Mouse (Mus musculus) lung, adult 2 months (tissue): Measurements from ENCODE around the gene Bmpr1a. TPM values are rescaled to one million over a fixed set of nuclear protein-coding genes. Genes with fewer than 3 reads are reported as not detected.

Source experiments
- DNase-seq: peaks from one replicate; pipeline ENCODE4 v3.0.0; 2022
- H3K4me1 ChIP-seq: fragments of 200-500 bp; 2 replicates; pipeline ENCODE4 v1.6.1; 2011; ENCODE audit warnings: low read length; ENCODE audit not compliant: control insufficient read depth, insufficient read depth
- H3K4me3 ChIP-seq: fragments of 200-500 bp; replicated peaks from 2 replicates; pipeline ENCODE3; 2011; ENCODE audit warnings: low read depth, mild to moderate bottlenecking, control low read depth, low read length; ENCODE audit errors: extremely low read depth
- CTCF ChIP-seq: fragments of 200-500 bp; IDR thresholded peaks from 2 replicates; pipeline ENCODE4 v1.5.1; 2011; ENCODE audit warnings: mild to moderate bottlenecking, low read length, control low read depth; ENCODE audit not compliant: insufficient read depth
- POLR2A ChIP-seq: fragments of 200-500 bp; IDR thresholded peaks from 2 replicates; pipeline ENCODE4 v1.6.1; 2011; ENCODE audit warnings: low read depth, mild to moderate bottlenecking, control low read depth, low read length, borderline replicate concordance; ENCODE audit errors: extremely low read depth
- WGBS: fragments of 180-500 bp; shearing (Covaris S2); methylation state at CpG from one replicate; pipeline ENCODE4 v1.1.7; 2018; 5-methylcytosine and 5-hydroxymethylcytosine counted together
- polyA plus RNA-seq: library from polyadenylated mRNA; depleted of rRNA; stranded (reverse); fragments of >200 nt; gene quantifications from 2 replicates; pipeline ENCODE4 v1.2.3, GENCODE M21; 2012

Bmpr1a gene
- polyA plus RNA-seq, 1 experiment: 15.3 TPM

DNA sequence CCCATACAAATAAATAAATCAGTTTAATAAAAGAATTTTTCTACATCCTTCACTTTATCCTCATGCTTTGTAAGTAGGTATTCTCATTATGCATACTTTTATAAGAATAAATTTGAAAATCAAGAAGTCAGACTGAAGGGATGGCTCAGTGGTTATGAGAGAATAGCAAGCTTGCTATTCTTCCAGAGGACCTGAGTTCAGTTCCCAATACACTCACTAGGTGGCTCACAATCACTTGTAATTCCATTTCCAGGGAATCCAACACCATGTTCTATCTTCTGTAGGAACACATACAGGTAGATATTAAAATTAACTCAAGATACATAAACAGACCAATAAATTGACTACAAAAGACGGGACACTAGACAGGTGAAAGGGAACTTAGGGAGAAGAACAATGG, 44.3 kb downstream of the Bmpr1a start:
- WGBS: 75% methylated on average over 1 of the region's 1 CpGs
- no peak overlapping the region for H3K4me3 ChIP-seq
- TF ChIP-seq CTCF (peak; percentile 12; the same call in 1 of the 2 replicates), POLR2A (no peak)
- no peak for DNase-seq
- H3K4me1 ChIP-seq: no peaks in the 10 kb centered on the region

DNA sequence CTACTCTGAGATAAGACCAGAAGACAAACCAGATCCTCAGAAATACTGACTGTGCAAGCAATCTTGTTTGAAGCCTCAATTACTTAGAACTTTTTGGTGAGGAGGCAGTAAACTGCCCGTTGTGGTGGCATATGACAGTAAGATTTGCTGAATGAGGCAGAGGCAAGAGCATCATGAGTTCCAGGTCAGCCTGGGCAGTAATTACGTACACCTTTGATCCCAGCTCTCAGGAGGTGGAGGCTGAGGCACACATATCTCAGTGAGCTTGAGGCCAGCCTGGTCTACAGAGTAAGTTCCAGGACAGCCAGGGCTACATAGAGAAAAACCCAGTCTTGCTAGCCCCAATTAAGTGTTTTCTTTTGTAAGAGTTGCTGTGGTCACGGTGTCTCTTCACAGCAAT, 48.9 kb downstream of the Bmpr1a start:
- Histone ChIP-seq H3K4me1 (no peaks in the 10 kb centered on the region; the same call in 1 of the 2 replicates), H3K4me3 (no peak overlapping the region)
- TF ChIP-seq POLR2A: no peak
- TF ChIP-seq CTCF: no peak
- 78% methylated on average over 3 of the region's 3 CpGs for WGBS
- DNase-seq: no peak

DNA sequence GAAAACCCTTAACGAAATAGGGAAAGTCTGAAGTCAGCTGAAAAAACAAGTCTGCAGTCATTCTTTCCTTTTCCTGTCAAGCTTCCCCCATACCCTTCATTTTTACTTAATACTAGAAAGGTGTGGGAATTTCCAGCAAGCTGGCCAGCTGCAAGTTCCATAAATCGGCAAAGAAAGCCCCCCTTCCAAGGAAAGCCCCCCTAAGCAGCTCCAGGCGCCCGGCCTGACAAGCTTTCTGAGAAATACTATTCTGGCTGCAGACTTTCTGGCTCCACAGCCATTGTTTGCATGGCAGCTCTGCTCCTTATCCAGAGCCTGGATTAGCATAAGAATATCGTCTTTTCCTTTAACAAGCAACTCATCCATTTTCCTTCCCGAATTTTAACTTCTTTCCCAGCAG, 49.5 kb downstream of the Bmpr1a start:
- TF ChIP-seq CTCF: no peak
- TF ChIP-seq POLR2A: no peak
- 22% methylated on average over 6 of the region's 6 CpGs for WGBS
- Histone ChIP-seq H3K4me1 (no peaks in the 10 kb centered on the region; the same call in 1 of the 2 replicates), H3K4me3 (no peak overlapping the region)
- no peak for DNase-seq

DNA sequence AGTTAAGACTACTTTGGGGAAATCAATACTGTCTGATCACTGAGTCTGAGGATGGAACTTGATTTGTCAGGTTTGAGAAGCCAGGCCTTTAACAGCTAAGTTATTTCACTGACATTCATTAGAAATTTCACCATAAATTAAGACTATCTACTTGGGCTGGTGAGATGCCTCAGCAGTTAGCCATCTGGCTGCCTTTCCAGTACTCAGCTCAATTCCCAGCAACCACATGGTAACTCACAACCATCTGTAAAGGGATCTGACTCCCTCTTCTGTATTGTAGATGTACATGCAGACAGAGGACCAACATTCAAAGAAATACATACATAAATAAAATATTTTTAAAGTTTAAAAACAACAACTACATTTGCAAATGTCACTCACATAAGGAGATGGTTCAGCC, 51.3 kb downstream of the Bmpr1a start:
- TF ChIP-seq POLR2A: no peak
- no peak for TF ChIP-seq CTCF

DNA sequence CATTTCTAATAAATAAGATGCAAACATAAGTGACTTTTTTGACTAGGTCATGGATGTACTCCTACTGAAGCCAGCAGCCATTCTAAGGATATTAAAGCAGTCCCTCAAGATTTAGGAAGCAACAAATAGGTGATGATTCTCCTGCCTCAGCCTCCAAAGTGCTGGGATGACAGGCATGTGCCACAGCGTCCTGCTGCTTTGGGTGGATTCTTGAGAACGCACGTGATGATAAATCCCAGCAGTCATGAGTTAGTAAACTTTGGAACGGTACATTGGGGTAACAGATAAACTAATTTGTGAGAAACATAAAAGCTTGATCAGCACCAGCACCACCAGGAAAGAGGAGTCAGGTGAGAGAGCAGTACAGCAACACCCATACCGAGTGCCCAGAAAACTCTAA, 52.7 kb downstream of the Bmpr1a start:
- no peak for DNase-seq
- Histone ChIP-seq H3K4me1 (no peaks in the 10 kb centered on the region; the same call in 1 of the 2 replicates), H3K4me3 (no peak overlapping the region)
- no peak for TF ChIP-seq CTCF
- TF ChIP-seq POLR2A: no peak
- WGBS: 78% methylated on average over 5 of the region's 5 CpGs

More for the DNA sequence above, 51.3 kb downstream of the Bmpr1a start:
- DNase-seq: no peak
- Histone ChIP-seq H3K4me3 (no peak overlapping the region), H3K4me1 (no peaks in the 10 kb centered on the region; the same call in 1 of the 2 replicates)

DNA sequence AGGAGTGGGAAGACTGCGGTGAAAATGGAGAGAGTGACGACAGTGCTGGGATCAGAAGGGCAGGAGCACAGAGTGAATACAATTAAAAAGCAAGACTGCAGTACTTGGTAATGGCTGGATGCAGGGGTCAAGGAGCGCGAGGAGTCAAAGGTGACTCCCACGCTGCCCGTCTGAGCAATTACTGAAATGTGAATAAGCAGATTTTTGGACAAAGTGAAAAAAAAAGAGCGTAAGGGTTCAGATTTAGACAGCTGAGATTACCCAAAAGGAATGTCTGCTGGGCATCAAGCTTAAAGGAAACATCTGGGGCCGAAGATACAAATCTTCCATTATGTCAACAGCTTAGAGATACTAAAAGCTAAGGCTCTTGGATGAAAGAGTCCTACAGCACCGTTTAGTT, 53.3 kb downstream of the Bmpr1a start:
- H3K4me1 ChIP-seq: no peaks in the 10 kb centered on the region; the same call in 1 of the 2 replicates
- no peak overlapping the region for H3K4me3 ChIP-seq
- no peak for TF ChIP-seq CTCF
- TF ChIP-seq POLR2A: no peak
- 59% methylated on average over 9 of the region's 9 CpGs for WGBS
- no peak for DNase-seq

DNA sequence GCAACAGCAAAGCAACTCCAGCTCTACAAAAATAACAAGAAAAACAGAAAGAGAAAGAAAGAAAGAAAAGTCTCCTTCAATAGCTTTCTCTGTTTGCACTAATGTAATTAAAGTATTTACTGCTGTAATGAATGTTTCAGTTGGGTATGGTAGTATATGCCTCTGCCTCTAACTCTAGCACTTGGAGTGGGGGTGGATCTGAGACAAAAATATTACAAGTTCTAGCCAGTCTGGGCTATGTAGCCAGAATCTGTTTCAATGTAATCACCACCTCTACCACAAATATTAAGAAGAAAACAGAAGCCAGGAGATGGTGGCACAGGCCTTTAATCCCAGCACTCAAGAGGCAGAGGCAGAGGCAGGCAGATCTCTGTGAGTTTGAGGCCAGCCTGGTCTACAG, 54.7 kb downstream of the Bmpr1a start:
- no peak for TF ChIP-seq POLR2A
- no peak for TF ChIP-seq CTCF
- DNase-seq: no peak
- H3K4me1 ChIP-seq: no peaks in the 10 kb centered on the region; the same call in 1 of the 2 replicates
- no peak overlapping the region for H3K4me3 ChIP-seq

DNA sequence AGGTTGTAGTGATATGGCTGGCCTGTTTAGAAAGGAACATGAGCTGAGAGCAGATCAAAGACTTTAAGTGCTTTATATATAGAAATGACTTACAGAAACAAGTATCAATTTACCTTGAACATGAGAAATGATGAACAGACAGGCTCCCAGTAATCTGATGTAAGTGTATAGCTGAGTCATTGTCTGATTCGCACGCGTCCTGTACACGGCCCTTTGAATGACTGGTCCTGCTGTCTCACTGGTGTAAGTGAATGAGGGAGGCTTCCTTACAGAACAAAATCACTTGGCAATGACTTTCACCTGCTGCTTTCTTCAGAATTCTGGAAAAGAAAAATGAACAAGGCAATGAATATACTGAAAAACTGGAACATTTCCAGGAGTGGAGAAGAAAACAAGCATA, 55.5 kb downstream of the Bmpr1a start:
- no peak for DNase-seq
- 69% methylated on average over 4 of the region's 4 CpGs for WGBS
- Histone ChIP-seq H3K4me3 (no peak overlapping the region), H3K4me1 (no peaks in the 10 kb centered on the region; the same call in 1 of the 2 replicates)
- no peak for TF ChIP-seq POLR2A
- no peak for TF ChIP-seq CTCF

DNA sequence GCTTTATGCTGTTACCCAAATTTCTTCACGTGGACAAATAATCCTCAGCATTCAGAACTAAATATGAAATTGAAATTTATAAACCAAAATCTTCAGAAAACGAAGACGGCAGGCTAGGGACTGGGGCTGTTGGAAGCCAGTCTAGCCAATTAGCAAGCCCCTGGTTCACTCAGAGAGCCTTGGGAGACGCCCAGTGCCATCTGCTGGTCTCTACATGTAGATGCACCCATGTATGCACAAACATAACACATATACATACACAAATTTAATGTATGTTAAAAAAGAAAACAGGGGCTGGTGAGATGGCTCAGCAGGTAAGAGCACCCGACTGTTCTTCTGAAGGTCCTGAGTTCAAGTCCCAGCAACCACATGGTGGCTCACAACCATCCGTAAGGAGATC, 56.5 kb downstream of the Bmpr1a start:
- 94% methylated on average over 6 of the region's 6 CpGs for WGBS
- Histone ChIP-seq H3K4me1 (no peaks in the 10 kb centered on the region; the same call in 1 of the 2 replicates), H3K4me3 (no peak overlapping the region)
- TF ChIP-seq CTCF: no peak
- TF ChIP-seq POLR2A: no peak
- DNase-seq: no peak

DNA sequence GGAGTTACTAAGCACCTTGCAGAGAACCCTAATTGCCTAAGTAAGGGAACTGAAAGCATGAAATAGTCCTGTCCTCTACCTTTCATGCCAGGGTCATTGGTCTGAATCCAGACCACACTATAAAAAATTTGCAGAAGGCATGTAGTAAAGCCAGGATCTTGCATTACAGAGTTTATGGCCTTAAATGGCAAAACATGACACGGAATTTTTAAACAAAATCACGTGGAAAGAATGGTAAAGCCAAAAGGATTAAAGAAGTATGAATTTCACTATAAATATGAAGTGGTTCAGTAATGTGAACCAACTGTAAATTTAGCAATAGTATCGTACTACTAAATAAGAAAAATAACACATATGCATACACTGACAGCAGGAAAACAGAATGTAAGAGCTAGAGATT, 57.8 kb downstream of the Bmpr1a start:
- WGBS: 77% methylated on average over 3 of the region's 3 CpGs
- TF ChIP-seq CTCF (no peak), POLR2A (no peak)
- Histone ChIP-seq H3K4me1 (no peaks in the 10 kb centered on the region; the same call in 1 of the 2 replicates), H3K4me3 (no peak overlapping the region)
- no peak for DNase-seq
